In genomic region chr5:140114512-140115060, GRCm38 (mm10) we compare ENCODE assay signal across 8 mouse cellular contexts.
A peak's percentile ranks its signal among the peaks of the same experiment; 100 is the strongest.
DNase-seq lines count a peak whose midpoint lies in the region; ATAC-seq and TF ChIP-seq lines count a peak whose summit lies in the region.
"Had no signal": no experiment of that assay in that cellular context is flagged by ENCODE, and none has a peak within 500 bp of the region (broad histone marks: within the 10 kb centered on the region; RNA-seq: fewer than 3 reads in every experiment).

No protein-coding gene starts in this region.

- peak; percentile 9 to 16 for DNase-seq in heart, postnatal 10 days
- DNase-seq in heart, postnatal 14 days: no peak
- no peak for DNase-seq in lung, postnatal 0 days (ENCODE audit: low spot score)
- no peak for DNase-seq in lung, postnatal 4 days
- DNase-seq in midbrain, postnatal 0 days (ENCODE audit: low spot score): no peak
- peak; percentile 51 for DNase-seq in thymus, postnatal 25 days
- DNase-seq in cerebellum, postnatal 14 days: no peak

- TF ChIP-seq EP300 in lung, postnatal 0 days (IDR thresholded peaks at IDR 0.05): no peak

- peak; percentile 31 for TF ChIP-seq CTCF in lung, postnatal 0 days (IDR thresholded peaks at IDR 0.05)
- peak; percentile 48 for TF ChIP-seq CTCF in midbrain, postnatal 0 days (IDR thresholded peaks at IDR 0.05)

- H3K4me1 ChIP-seq in lung, postnatal 0 days (ENCODE audit: insufficient read depth, low read depth, low read length): peaks cover 16% of the 10 kb centered on the region
- H3K4me1 ChIP-seq in midbrain, postnatal 0 days (ENCODE audit: insufficient read depth, low read length): peaks cover 10% of the 10 kb centered on the region; the same call in 1 of the 2 replicates

- H3K27ac ChIP-seq in lung, postnatal 0 days (ENCODE audit: low read length): no peak overlapping the region
- H3K27ac ChIP-seq in midbrain, postnatal 0 days (ENCODE audit: low read depth, low read length): no peak overlapping the region

- no peak for ATAC-seq in lung, postnatal 0 days
- ATAC-seq in midbrain, postnatal 0 days (ENCODE audit: low FRiP score): no peak

- H3K27me3 ChIP-seq in lung, postnatal 0 days (replicated peaks; ENCODE audit: insufficient read depth, low read length): no peaks in the 10 kb centered on the region
- no peaks in the 10 kb centered on the region for H3K27me3 ChIP-seq in midbrain, postnatal 0 days (ENCODE audit: insufficient read depth, low read length)
- H3K27me3 ChIP-seq: neural tube, embryonic 12.5 days had no signal

- no peak overlapping the region for H3K4me2 ChIP-seq in lung, postnatal 0 days (replicated peaks; ENCODE audit: low read depth, low read length)
- H3K4me2 ChIP-seq in midbrain, postnatal 0 days (ENCODE audit: low read depth, low read length, poor library complexity, severe bottlenecking): no peak overlapping the region
- H3K4me2 ChIP-seq: neural tube, embryonic 12.5 days had no signal

- no peaks in the 10 kb centered on the region for H3K9me3 ChIP-seq in lung, postnatal 0 days (ENCODE audit: low read length)
- no peaks in the 10 kb centered on the region for H3K9me3 ChIP-seq in midbrain, postnatal 0 days (ENCODE audit: low read length)
- H3K9me3 ChIP-seq: neural tube, embryonic 12.5 days had no signal

- H3K9ac ChIP-seq in lung, postnatal 0 days (replicated peaks; ENCODE audit: low read depth): no peak overlapping the region
- H3K9ac ChIP-seq in midbrain, postnatal 0 days (replicated peaks; ENCODE audit: low read length, poor library complexity, severe bottlenecking): no peak overlapping the region
- H3K9ac ChIP-seq: neural tube, embryonic 12.5 days had no signal

- H3K36me3 ChIP-seq in lung, postnatal 0 days (ENCODE audit: insufficient read depth, low read length): no peaks in the 10 kb centered on the region
- peaks cover 4% of the 10 kb centered on the region; the same call in 1 of the 2 replicates for H3K36me3 ChIP-seq in midbrain, postnatal 0 days (ENCODE audit: insufficient read depth, low read length)

- 77% methylated on average over 3 of the region's 3 CpGs for WGBS in lung, postnatal 0 days
- WGBS in midbrain, postnatal 0 days: 72% methylated on average over 3 of the region's 3 CpGs

- H3K4me3 ChIP-seq in lung, postnatal 0 days (ENCODE audit: low read depth, low read length): no peak overlapping the region
- H3K4me3 ChIP-seq in midbrain, postnatal 0 days (ENCODE audit: low read depth, low read length): no peak overlapping the region
- H3K4me3 ChIP-seq: neural tube, embryonic 12.5 days had no signal

- intact Hi-C loops in heart, postnatal 10 days (cut with DNase I): no loop called here
- intact Hi-C loops in heart, postnatal 14 days (cut with DNase I): no loop called here

Comparison
In these comparisons a context has a peak if more than half of its experiments do, and no peak if none do; other contexts are left out.
1. DNase-seq: peak in heart, postnatal 10 days (2 of 2) and thymus, postnatal 25 days (single experiment); none in heart, postnatal 14 days (0 of 2), lung, postnatal 0 days (single experiment), lung, postnatal 4 days (0 of 2), midbrain, postnatal 0 days (single experiment) and cerebellum, postnatal 14 days (0 of 2).